Mouse (Mus musculus) CD4-positive helper T cell, adult 2 months (primary cell): Measurements from ENCODE around the gene Ssh2.

Experiments
- DNase-seq: peaks from one replicate; pipeline ENCODE4 v3.0.0-alpha.2; 2012; ENCODE audit warnings: low read depth, missing footprints, low spot score

Ssh2 gene

GRCm38 (mm10) chr11:77507426-77507825, 291.3 kb downstream of the Ssh2 start:
- no peak for DNase-seq

GRCm38 (mm10) chr11:77508068-77509021, 292.3 kb downstream of the Ssh2 start:
- peak; percentile 85 for DNase-seq
